Mouse (Mus musculus): ENCODE measurements around the gene St5.

Gene St5

DNA sequence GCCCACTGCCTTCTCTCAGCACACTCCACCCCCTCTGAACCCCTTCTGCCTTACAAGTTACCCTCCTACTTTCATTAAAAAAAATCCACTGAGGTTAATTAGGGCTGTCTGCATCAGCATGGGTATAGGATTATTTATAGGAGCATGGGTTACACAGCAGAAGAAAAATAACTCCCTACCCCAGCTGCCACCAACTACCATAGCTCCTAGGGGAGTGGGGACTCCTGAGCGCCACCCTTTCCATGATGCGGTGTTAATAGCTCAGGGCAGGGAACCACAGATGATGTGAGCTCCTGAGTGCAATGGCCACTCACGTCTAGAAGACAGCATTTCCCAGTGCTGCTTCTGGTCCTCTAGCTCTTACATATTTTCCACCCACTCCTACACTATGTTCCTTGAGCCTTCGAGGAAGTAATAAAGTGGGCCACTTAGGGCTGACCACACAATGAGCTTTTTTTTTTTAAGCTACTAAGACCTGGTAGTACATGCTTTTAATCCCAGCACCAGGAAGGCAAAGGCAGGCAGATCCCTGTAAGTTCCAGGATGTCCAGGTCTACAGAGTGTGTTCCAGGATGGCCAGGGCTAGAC lies 139.5 kb downstream of the St5 start:
- DNase-seq: no peak

DNA sequence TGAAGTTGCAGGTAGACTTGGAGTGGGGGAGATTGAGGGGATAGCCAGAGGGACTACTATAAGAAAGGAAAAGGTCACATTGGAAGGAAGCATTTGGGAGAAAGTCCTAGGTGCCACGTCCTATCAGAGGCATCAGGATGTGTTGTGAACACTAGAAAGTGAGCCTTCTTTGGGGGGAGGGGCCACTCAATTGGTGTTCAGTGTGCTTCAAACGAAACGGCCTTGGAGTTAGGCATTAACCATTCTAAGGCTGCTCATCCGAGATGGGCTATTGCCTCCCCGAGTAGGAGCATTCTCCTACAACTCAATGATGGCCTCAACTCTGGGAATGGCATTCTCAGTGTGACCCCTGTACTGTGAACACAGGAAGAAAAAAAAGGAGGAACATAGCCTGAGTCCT lies 140.7 kb downstream of the St5 start:
- no peak for DNase-seq

DNA sequence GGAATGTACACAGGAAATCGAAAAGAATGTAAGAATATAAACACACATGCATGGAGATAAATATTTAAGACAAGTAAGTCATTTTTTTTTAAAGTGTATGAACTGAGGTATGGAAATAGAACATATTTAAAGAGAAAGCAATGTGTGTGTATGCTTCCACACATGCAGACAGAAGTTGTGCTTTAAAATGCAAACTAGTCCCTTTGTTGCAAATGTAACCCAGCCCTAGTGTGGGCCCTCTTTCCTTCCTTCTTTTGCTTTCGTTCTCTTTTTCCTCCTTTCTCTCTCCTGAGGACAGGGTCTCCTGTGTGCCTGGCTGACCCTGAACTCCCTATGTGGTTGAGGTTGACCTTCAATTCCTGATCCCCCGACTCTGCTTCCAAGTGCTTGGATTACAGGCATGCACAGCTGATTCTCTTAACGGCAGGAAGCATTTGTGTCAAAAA lies 141.2 kb downstream of the St5 start:
- no peak for DNase-seq

DNA sequence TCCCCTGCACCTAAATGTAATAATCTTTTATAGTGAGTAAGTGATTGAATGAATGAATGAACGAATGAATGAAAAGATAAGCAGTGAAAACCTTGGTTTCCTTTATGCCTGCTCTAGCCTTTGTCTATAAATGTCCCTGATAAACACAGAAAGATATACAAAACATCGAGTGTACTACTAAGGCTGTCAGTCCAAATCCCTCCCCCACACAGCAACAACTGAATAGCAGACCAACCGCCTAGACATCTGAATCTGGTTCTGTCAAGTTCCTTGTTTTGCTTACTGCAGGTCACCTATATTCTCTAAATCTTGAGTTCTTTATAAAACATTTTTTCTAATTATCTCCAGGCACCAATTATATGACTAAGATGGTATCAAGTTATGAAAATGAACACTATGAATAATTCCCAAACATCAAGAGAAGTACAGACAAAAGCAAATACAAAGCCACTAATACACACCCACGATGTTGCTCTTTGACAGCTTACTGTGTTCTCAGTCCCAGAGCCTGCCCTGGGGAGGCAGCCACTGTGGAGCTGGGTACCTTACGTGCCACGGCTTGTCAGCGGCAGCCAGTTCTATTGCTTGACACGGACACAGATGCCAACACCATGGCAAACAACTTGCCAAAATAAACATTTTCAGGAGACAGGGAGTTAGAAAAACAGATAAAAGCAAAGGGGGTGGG lies 141.8 kb downstream of the St5 start:
- no peak for DNase-seq

DNA sequence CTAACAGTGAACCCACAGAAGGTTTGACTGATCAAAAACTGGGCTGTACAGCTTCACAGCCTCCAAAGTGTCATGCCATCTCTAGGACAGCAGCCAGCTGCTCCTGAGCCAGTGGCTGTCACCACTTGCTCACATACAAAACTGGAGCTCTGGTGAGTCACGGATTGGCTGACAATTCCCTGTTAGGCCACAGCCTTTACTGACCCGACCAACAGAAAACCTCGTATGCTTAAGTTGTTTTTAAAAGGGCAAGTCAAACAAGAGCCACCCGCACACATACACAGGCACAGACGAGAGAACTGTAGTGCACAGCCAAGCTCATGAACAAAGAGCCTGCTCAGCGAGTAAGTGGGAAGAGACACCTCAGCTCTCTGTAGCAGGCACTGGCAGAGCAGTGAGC lies 143.9 kb downstream of the St5 start:
- DNase-seq: no peak

DNA sequence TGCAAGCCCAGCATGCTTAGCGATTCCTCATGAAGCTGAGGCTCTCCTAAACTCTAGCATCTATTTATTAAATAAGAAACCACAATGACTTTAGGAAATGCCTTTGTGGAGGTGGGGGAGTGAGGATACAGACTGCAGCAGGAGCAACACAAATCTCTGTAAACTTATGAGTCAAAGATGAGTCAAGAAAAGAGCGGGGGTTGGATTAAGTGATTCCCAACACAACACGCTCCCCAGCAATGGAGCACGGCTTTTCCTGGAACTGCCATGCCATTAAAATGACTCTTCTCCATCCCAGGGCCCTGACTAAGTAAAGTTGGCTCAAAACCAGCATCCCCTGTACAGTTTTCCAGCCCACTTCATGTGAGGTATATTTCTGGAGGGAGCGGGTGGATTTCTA lies 156.7 kb downstream of the St5 start:
- DNase-seq: no peak

DNA sequence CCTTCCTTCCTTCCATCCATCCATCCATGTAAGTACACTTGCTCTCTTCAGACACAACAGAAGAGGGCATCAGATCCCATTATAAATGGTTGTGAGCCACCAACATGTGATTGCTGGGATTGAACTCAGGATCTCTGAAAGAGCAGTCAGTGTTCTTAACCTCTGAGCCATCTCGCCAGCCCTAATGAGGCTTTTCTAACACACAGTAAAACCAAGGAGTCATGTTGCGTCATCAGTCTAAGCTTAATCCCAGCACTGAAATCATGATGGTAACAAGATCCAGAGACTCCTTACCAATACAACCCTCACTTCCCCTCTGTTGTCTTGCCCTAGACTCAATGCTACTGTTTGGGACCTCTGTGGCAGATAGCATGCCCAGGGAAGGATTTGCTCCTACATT lies 157.2 kb downstream of the St5 start:
- DNase-seq: no peak

DNA sequence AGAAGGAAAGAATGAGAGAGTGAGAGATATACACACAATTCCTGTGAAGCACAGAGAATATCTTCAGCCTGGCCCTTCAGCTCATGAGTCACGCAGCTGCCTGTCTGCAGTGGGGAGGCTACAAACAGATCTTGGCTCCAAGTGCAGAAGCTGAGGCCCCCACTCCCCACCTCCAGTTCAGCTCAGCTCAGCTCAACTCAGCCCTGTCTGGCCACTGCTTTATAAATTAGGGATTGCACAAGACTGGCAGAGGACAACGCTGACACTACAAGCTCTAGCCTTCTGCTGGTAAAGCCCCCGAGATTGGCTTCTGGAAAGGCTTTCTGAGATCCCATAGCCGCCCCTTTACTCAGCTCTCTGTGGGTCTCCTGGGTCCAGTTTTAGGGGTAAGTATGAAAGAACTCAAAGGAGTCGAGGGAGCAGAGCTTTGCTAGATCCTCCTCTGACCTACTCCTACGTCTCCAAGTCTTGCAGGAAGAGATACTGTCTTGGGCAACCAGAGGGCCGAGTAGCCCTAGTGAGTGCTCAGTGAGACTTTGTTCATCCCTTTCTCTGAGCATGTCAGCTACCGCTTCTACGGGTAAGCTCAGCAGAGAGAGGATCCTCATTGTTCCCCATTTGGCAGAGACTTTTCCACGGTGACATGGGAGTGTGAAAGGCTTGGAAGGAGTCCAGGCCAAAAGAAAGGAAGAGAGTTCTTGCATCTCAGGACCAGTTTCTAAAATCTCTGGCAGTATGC lies 158.0 kb downstream of the St5 start:
- DNase-seq: no peak

DNA sequence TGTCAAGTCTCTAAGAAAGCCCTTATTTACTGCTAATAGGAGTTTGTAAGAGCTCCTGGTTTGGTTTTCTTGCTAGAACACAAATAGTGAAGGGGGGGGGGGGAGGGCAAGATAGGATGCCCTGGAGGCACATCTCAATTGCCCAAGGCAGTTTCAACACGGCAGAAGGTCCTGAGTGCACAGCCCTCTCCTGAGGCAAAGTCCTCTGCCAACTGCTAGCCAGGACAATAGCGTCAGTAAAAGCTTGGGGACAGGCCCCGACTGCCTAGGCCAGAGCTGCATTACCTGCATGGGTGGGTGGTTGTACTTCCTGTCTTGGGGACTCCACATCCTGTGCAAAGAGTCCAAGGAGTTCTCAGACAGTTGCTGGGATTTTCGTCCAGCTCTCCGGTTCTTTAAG lies 158.6 kb downstream of the St5 start:
- DNase-seq: no peak

DNA sequence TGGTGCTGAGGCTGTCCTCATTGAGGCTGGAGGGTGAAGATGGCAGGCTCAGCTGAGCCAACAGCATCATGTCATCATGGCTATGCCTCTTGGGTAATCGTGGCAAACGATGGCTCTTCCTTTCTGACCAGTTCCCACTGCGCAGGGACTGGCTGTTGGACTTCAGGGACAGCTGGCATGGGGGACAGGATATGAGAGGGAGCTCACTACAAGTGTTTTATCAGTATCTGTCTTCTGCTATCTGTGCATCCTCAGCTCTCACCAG lies 161.1 kb downstream of the St5 start:
- no peak for DNase-seq

DNA sequence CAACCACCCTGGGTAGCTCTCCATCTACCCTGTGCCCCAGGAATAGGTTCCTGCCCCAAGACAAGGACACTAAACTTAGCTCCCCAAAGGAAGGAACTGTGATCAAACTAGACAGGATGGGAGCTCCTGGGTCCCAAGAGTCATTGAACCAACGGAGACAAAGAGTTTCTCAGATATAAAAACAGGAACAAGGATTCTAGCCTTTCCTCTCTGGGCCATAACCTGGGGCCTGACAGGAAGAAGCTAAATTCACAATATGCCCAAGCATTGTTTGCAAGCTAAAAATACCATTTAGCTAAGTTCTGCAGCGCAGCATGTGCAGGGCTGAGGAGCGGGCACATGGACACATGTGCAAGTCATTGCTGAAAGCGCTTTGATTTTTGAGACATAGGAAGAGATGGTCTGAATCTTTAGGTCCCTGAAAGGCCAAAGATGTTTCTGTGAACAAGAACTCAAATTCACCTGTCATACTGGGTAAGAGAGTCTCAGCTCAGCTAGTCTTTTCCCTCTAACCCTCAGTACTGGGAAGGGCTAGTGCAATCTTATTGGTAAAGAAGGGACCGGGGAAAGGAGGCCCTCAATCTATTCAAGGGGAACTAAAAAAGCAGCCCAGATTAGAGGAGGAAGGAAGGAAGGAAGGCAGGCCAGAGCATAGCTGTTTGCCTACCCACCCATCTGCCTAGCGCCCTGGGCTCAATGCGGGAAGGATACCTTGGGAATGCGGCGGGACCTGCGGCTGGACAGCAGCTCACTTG lies 161.6 kb downstream of the St5 start:
- no peak for DNase-seq

DNA sequence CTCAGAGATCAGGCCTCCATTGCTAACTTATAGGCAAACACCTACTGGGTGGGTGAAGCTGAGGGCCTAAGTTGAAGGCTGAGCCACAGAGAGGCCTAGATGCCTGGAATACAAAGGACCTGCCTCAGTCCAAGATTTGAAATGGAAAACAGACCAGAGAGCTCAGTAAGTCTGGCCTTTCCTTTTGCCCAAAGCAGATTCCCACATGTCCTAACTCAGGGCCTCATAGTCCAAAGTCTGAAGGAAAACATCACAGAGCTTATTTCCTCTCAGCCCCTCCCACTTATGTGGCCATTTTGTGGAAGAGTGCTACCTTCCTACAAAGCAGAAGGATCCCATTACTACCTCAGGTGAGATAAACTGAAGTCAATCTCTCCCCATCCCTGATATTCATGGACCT lies 162.5 kb downstream of the St5 start:
- no peak for DNase-seq

DNA sequence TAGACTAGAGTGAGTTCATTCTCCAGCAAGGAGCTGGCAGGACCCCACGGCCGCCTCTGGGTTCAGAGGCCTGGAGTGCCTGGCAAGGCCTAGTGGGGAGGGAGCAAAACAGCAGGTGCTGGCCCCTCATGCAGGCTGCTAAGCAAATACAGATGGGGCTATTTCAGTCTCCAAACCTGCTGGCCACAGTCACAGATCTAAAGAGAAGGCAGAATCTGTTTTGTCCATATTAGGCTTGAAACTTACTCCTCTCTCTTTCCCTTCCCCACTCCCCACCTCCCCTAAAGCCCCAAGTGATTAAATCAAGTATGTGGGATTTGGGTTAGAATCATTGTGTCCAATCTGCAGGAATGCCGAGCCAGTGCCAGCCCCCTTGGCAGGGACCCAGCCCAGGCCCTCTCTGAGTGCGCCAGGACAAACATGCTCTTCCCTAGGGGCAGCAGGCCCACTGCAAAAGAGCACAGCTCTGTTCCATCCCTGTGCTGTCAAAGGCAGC lies 166.9 kb downstream of the St5 start:
- DNase-seq: no peak

DNA sequence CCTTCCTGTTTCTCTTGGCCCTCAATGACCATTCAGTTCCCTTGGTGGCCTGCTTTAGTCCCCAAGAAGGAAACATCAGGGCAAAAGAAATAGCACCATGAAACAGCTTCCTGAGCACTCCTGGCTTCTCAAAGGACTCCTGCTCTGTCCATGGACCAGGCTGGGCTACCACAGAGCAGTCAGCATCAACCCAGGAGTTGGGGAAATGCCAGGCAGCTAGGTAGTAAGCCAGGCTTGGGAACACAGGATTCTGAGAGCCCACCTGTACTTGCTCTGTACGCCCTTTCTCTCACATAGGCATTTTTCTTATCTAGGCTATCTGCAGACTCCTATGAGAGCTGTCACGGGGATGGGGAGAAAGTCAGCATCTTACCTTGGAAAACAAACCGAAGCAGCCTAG lies 168.5 kb downstream of the St5 start:
- DNase-seq: no peak

DNA sequence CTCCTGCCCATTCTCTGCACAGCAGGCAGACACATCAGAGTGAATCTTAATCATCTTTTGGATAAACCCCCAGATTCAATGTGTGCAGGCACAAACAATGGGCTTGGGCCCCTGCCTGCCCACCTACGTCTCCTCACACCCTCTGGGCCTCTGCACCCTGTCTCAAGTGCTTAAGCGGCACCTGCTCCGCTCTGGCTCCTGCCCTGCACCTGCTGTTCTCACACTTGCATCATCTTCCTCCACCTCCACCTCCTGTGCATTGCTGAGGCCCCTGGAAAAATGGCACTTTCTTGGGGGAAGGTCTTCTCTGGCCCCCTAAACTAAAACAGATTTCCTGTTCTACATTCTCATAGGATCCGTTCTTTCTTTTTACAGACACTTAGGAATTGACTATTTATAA lies 169.5 kb downstream of the St5 start:
- DNase-seq: no peak

DNA sequence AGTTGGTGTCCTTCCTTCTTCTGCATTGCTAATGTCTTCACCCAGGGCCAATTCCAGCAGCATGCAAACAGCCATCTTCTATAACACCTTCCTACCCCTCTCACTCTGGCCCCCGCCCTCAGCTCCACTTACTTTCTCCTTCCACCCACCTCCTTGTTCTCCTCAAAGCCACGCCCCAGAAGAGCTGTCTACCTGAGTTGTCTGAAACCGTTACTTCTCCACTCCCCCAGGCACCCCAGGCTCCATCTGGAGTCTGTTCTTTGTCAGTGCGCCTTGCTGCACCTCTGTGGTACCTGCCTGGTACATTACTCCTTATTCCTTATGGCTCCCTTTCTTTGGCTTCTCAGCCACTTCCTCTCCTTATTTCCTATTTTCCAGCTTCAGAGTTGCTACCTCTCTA lies 170.3 kb downstream of the St5 start:
- DNase-seq: no peak

DNA sequence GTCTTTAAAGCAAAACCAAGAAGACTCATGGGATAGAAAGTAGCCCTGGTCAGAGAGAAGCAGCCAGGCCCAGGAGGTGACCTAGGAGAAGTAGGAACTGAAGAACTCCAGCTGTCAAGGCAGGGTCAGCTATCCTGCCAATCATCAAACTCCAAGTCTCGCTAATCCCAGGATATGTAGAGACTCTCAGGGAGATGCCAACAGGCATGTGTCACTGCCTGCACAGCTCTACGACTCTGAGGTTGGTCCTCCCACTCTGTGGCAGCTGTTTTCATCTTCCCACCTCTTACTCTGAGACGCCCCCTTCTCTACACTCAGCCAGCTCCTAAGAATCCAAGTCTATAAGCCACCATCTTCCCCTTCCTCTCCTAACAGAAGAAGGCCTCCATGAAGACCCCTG lies 170.7 kb downstream of the St5 start:
- no peak for DNase-seq

DNA sequence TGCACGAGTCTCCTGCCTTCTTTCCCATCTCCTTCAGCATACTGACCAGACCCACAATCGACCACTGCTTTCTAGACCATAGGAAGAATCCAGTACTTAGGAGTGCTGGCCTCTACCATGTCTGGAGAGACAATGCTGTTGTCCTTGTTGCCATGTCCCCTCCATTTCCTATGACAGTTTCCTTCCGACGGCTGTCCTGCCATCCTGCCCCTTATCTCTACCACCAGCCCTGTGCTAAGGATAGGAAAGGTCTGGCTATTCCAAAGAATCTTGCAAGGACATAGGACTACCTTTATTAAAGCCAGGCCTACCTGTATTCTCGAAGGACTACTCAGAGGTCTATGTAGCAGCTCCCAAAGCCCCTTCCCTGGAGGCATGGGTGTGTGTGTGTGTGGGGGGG lies 171.9 kb downstream of the St5 start:
- no peak for DNase-seq

DNA sequence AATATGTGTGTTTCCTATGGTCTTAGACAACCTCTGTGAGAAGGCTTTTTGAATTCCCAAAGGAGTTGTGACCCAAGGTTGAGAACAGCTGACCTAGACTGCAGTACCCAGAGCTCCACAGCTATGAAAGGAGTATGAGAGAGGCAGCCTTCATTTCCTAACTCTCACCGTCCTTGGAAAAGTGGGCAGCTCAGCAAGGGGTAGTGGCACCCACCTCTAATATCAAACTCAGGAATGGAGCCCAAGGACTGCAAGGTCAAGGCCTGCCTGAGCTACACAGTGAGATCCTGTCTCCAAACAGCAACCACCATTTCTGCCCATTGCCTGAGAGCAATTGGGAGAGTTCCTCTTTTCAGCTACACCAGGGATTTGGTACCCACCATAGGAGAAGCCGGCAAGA lies 173.7 kb downstream of the St5 start:
- DNase-seq: no peak

DNA sequence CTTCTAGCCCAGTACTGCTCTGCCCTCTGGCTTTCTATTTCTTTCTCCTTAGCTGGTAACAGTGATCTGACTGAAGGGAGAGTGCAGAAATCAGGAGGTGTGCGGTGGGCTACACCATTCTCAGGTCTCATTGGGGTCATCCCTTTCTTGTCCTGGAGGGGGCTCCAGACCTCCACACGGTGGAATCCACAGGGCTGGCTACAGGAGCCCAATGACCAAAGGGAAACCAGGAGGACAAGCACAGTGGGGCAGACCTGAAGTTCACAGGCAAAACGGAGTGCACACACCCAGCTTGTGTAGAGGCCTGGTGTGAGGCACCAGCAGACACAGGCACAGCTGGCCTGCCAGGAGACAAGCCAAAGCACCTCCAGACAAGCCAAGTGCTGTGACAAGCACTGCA lies 175.0 kb downstream of the St5 start:
- peak in 1 of 2 experiments; percentile 15 for DNase-seq

DNA sequence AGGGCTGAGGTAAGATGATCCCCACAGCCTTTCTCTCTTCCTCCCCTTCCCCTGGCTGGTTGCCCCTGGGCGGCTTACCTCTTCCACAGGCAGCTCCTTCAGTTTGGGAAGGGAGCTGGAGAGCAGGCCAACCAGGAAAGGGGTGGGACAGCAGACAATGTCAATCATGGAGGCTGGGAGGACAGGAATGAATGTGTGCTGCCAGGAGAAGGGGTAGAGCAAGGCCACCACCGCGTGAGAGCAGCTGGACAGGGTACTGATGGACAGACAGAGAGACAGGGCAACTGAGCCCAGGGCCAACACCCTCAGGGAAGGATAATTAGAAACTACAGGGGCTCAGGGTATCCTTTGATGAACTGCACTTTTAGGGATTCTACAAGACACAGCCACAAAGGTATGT lies 175.9 kb downstream of the St5 start:
- DNase-seq: no peak

DNA sequence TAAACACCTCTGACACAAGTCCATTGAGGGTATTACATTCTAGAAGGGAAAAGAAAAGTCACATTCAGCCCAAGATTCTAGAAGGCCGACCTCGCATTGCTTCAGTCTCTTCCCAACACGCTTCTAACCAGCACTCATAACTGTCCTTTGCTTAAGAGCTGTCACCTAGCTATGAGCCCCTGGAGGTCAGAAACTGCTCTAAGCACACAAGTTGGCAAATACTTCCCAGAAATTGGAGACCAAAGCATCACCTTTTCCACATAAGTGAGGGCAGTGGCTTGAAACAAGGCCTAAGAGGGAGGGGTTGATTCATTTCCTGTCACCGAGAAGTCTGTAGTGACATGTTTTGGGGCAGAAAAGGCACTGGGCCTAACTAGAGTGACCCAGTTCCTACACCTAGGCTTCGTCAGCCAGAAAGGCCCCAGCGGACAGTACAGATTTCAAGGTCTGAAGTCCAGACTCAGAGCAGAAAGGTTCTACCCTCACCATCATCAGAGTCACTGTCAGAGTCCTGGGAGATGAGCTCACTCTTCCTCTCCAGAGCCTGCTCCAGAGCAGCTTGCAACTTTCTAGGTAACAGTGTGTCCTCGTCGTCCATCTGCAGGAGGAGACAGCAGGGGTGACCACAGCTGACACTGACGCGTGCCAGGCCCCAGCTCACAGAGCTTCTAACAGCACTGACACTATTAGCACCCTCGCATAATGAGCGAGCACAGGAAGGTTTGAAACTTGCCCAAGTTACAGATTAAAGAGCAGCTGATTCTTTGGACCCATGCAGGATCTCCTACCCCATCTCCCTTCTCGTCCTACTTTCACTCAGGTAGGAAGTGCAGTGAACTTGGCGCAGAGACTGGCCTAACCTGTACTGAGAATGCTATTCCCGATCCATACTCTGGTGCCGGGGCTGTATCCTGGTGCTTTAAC lies 177.4 kb downstream of the St5 start:
- no peak for DNase-seq

DNA sequence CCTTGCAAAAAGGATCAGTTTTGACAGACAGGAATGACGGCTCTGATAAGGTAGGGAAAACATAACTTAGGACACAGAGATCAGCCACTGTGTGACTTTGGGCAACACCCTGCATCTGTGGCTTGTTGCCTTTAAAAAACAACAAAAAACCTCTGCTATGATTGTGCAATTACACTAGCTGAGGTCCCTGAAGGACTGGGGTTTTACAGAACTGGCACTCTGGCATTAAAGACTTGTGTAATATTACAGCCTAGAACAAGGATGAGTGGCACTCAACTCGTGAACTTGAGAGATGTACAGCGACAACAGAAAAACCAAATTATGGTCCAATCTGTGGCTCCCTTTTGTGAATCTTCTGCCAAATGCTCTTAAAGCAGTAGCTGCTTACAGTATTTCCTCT lies 178.6 kb downstream of the St5 start:
- DNase-seq: no peak
